Mouse (Mus musculus): ENCODE results near the gene Lama4.

The Lama4 gene

DNA sequence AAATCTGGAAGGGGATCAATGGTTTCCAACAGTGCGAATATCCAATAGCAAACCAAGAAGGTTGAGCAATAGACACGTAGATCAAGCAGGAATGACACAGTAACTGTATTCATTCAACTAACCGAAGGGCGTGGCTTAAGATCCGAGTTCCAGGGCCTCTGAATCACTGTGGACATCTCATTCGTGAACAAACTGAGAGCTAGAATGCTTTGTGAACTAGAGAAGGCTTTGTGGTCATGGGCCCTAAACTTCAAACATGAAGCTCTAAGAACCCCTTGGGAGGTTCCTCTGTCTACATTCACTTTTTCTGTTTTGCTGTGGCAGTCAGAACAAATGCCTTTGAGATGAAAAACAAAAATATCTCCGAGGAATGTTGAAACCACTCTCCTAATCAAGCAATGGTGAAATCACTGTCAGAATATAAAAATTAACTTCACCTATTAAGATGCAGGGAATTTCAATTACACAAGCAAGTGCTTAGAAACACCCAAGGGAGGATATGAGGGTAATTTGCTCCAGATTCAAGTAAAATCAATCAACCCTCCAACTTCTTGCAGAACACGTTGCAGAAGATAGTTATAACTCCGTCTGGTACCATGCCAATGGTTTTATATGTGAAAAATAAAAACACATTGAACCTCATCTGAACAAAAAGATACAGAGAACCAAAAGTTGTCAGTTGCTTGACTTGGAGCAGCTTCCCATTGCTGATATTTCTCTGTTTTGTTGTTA, 29.6 kb downstream of the Lama4 start:
- DNase-seq (ENCODE audit: low spot score in 2 of 2): no peak

DNA sequence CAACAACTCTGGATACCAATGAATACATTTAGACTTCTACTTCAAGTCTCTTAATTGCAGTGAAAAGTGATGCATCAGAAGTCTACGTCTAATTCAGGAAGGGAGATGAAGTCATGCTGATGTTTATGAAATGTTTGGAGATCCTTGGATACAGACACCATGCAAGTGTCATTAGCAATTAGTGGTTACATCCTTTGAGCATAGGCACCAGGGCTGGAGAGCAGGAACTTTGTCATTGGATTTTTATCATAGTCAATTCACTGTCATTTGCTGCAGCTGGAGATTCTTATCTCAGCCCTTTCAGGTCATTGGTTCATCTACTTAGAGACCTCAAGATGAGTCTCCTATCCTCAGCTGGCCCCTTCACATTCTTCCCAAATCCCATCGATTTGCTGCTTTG, 30.6 kb downstream of the Lama4 start:
- DNase-seq (ENCODE audit: low spot score in 2 of 2): no peak

DNA sequence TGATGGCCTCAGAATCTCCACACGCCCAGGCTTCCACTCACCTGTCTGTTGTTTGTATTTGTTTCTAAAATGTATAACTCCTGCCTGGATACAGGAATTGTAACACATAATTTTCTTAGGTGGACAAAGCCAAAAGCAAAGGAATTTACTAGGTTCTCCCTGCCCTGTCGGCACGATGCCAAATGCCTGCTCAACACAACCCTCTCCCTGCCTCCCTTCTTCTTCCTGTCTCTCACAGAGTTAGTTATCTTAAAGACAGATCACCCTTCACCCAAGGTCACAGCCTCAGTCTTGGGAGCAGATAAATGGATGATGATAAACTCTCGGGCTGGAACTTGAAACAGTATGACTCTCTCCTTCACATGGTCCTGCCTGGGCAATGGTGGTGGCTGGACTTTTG, 35.6 kb downstream of the Lama4 start:
- DNase-seq (ENCODE audit: low spot score in 2 of 2): no peak

DNA sequence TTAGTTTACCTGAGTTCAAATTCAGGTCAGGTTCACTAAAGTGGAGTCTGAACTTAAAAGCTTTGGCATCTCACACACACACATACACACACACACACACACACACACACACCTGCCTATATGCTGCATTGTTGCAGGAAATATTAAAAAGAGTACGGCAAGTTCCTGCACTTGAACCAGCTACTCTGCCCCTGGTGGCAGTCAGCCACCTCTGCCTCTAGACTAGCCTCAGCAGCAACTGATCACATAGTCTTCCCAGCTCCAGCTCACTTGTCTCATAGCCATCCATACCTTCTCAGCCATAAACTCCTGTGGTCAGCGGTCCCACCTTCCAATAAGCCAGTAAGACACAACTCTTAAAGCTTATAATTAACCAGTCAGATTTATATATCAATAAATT, 37.2 kb downstream of the Lama4 start:
- no peak for DNase-seq (ENCODE audit: low spot score in 2 of 2)

DNA sequence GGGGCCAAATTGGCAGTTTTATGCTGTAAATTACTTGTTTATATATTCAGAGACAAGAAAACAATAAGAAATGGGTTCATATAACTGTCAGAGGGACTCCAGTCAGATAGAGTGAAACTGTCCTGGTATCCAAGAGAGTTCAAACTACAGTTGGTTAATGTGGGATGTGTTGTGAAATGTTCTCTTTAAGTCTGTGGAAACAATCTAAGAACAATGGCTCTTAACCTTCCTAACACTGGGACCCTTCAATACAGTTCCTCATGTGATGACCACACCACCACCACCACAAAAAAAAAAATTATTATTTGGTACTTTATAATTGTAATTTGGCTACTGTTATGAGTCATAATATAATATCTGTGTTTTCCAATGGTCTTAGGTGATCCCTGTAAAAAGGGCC, 38.2 kb downstream of the Lama4 start:
- DNase-seq (ENCODE audit: low spot score in 2 of 2): no peak

DNA sequence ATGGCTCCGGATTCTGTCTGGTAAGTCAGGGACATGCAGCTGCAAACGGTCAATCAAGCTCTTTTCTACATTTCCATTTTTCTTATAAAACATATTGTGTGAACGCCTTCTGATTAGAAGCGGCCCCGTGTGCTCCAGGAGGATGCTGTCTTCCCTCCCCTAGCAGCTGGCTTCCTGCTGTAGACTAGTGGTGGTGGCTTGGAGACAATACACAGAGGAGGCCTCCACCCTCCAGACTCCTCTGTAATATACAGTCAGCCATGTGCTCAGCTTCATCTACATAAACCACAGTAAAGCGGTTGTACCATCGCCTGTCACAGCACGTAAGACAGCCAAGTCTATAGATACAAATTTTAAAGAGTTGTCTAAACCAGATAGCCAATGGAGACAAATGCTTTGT, 40.2 kb downstream of the Lama4 start:
- no peak for DNase-seq (ENCODE audit: low spot score in 2 of 2)

DNA sequence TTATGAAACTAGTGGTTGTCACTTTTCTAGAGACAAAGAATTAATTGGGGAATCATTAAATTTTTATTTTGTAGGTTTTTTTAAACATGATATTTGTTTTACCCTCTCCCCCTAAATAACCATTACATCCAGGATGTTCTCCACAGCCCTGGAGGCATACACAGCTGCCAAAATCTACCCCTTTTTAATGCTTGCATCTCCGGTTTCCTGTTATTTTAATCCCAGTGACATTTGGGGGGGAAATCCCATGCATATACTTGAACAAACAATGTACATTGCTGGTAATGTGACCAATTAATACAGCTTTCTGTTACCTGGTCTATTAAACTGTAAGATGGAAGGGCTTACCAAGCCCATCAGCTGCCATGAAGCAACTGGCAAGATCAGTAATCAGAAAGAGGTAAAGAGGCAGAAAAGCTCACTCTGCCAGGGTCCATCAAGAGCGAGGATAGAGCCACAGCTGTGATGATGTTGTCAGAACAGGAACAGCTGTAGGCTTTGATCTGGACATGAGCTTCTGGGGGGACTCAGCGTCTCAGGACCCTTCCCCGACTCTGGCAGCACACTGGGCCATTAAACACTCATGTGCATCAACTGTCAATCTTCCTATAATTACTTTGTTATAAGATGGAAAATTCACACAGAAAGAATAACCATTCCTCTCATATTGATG, 41.3 kb downstream of the Lama4 start:
- no peak for DNase-seq (ENCODE audit: low spot score in 2 of 2)

DNA sequence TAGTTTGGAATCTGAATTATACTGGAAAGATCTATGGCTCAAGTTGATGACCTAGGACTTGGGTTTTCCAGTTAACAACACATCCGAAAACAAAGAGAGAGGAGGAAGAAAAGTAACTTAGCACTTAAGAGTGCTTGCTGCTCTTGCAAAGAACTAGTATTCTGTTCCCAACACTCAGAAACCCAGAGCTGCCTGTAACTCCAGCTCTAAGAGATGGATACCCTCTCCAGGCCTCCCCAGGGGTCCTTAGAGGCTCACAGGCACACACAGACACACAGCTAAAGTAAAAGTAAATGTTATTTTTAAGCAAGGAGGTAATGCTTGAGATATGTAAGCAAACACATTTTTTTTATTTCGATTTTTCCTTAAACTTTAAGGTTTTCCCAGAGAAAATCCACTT, 49.5 kb downstream of the Lama4 start:
- no peak for DNase-seq (ENCODE audit: low spot score in 2 of 2)

DNA sequence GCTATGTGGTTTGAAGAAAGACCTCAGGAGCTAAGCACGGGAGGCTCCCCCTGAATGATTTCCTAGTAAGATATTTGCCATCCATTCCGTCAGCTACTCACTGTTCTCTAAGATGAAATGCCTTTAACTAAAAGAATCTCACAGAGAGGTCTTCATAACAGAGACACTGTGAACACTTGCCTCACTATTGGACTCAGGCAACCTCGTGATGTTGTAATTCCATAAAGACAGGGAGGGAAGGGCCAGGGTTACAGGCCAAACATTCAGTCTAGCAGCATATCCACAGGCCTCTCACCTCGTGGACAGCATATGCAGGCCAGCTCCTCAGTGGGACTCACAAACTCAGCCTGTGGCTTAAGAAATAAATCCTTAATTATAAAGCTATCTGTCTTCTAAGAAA, 52.7 kb downstream of the Lama4 start:
- DNase-seq (ENCODE audit: low spot score in 2 of 2): no peak

DNA sequence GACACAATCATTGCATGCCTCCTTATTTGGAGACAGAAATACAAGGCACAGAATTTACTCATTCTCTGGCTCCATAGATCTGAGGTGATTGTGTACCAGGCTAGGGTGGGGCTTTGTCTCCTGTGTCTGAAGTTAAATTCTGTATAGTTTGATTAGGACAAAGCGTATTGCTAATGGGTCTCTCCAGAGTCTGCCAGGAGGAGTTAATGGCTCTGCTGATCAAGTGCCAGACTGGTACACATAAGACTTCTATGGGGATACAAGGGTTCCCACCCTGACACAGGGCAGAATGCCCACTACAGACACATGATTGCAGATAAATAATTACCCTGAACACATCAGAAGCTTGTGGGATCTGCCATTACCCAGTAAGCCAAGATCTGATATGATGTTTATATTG, 53.3 kb downstream of the Lama4 start:
- DNase-seq (ENCODE audit: low spot score in 2 of 2): no peak

DNA sequence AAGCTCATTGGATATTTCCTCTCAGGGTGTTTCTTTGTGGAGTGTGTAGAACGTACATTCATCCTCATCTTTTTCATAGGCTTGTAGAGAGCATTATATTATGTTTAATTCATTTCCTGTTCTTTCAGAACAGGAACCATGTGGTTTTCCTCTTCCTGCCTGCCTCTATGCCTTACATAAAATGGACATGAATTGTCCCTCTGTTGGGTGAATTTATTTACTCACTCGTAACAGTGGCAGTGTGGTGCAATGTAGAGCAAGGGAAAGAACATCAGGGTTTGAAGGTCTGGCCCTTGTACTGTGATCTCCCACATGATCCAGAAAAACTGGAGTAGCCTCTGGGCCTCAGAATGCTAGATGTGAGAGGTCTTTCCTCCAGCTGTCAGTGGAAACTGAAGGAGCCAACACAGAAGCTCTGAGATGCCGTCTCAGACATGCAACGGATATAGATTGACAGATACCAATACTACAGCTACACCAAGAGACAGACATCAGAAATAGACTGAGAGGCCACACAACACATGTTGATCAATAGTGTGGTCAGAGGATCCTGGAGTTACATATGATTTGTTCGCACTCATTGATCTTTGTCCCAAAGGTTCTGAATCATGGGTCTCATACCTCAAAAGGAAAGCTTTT, 58.4 kb downstream of the Lama4 start:
- DNase-seq (ENCODE audit: low spot score in 2 of 2): no peak

DNA sequence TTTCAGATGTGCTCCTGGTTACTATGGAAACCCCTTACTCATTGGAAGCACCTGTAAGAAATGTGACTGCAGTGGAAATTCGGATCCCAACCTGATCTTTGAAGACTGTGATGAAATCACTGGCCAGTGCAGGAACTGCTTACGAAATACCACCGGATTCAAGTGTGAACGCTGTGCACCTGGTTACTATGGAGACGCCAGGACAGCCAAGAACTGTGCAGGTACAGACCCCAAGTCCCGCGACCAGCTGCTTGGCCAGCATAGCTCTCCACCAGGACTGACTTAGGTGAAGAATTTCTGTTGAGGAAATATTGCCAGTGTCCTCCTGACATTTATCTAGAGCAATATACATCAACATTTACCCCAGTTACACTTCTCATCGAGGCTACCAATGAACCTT, 61.2 kb downstream of the Lama4 start:
- DNase-seq (ENCODE audit: low spot score in 2 of 2): no peak

DNA sequence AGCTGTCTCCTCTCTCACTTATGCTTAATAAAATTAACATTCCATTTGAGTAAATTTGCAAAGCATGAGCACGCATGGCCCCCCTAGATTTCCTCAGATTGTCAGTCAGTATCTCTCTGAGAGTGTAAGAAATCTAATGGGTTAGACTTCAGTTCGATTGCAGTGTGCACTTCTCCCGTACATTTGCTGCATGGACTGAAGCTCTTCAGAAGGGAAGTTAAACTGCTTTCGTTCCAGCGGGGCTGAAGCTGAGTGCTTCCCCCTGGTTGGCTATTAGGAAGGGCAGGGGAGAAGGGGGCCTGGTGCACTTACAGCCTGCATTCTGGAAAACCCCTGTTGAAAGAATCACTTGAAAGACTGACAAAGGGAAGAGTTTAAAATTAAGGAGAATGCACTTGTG, 61.7 kb downstream of the Lama4 start:
- no peak for DNase-seq (ENCODE audit: low spot score in 2 of 2)

DNA sequence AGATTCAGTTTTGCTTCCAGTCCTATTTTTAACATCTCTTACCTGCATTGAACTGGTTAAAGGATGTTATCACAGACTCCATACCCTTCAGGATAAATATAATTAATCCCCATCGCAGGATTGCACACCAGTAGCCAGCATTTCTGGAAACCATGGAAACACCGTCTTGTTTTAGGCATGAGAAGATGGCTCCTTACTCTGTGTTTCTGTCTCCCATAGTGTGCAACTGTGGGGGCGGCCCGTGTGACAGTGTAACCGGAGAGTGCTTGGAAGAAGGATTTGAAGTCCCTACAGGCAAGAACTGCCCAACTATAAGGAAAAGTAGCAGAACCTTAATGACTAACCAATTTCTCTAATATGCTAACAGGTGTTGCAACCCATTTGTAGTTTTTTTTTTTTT, 63.1 kb downstream of the Lama4 start:
- DNase-seq (ENCODE audit: low spot score in 2 of 2): peak; percentile 62 to 75

DNA sequence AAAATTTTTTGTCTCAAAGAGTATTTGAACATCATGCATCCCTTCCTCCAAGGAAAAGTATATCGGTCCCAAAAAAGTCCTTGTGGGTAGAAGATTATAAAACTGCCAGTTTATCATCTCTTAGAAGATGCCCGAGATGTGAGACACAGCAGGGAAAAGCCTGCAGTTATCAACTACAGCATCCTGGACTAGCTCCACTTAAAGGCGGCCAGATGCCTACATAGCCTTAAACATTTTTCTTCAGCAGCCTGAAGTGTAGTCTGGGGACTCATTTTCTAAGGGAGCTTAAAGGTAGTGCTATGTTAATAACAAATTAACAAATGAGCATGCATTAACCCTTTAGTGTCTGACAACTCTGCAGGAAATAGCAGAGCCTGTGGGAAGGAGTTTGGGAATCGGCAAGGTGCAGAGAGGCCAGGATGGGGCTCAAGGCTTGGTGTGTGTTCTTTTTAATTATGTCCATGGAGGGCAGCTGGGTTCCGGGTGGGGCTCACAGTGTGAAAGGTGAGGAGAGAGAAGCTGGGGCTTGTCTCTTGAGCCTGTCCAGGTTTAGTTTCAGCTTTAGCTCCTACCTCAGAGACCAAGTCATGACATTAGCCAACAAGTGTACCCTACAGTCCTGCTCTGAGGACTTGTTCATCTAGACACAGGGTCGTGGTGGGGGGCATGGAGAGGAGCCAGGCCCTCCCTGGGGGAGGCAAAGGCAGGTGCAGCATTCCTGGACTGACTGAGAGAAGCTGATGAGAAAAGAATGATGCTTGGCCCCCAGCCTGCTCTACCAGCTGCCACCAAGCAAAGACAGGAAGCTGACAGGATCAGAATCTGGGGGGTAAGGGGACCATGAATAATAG, 64.2 kb downstream of the Lama4 start:
- DNase-seq (ENCODE audit: low spot score in 2 of 2): no peak

DNA sequence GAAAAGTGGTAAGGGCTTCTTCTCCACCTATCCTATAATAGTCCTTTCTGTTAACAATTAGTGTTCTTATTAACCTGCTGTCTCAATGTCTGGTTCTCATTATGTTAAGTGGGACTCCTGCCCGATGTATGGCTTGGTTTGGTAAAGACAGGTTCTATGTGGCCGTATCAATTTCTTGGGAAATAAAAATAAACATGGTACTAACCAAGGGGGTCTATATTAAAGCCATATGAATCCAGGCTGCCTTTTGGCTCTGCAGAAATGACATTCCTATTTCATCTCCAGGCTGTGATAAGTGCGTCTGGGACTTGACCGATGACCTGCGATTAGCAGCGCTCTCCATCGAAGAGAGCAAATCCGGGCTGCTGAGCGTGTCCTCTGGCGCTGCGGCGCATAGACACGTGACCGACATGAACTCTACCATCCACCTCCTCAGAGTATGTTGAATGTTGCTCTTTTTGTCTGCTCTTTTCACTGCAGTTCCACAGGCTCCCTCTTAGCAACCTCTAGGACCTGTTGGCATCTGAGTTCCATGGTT, 64.9 kb downstream of the Lama4 start:
- DNase-seq (ENCODE audit: low spot score in 2 of 2): no peak

DNA sequence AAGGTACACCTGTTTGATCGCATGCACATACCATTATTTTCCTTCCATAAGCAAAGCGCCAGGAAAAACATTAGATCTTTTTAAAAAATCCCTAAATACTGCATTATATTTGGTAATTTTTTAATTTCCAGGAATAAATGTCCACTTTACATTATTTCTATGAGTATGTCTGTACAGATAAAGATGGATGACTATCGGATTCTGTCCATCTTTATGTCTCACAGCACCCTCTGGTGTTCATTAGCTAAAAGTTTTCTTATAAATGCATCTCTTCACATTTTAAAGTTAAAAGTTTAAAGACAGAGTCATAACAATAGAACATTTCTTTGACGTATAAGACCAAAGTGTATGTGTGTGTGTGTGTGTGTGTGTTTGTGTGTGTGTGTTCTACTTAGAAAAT, 74.2 kb downstream of the Lama4 start:
- DNase-seq (ENCODE audit: low spot score in 2 of 2): no peak

DNA sequence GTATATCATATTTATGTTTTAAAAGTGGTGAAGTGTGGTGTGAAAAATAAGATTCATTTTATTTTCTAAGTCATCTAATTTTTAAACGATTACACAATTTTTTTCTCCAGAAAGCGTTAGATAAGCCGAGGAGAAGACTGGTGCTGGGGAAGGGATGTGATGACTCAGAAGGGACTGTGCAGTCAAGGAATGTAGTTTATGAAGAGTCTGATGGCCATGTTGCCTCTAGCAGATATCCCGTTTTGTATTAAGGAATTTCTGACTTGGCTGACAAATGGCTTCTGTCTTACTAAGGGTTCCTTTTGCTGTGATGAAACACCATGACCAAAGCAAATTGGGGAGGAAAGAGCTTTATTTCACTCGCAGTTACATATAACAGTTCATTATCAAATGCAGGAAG, 74.7 kb downstream of the Lama4 start:
- no peak for DNase-seq (ENCODE audit: low spot score in 2 of 2)

DNA sequence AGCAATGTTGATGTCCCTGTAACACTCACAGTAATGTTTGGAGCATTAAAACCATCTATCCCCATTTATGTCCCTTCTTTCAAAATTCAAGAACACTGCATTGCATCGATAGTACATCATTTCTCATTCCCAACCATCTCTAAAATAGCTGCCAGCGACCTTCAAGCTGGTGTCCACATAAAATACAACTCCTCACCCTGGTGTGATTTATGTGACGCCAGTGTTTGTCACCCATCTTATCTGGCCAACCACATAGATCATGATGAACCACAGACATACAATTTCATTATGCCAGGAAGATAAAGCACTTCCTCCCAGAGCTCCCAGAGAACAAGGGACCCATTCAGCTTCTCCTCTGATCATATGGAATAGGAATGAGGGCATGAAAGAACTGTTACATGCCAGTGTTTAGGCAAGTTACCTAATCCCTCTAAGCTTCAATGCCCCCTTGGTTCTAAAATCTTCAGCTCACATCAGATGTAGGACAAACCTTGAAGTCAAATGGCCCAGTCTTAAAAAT, 79.2 kb downstream of the Lama4 start:
- no peak for DNase-seq (ENCODE audit: low spot score in 2 of 2)

DNA sequence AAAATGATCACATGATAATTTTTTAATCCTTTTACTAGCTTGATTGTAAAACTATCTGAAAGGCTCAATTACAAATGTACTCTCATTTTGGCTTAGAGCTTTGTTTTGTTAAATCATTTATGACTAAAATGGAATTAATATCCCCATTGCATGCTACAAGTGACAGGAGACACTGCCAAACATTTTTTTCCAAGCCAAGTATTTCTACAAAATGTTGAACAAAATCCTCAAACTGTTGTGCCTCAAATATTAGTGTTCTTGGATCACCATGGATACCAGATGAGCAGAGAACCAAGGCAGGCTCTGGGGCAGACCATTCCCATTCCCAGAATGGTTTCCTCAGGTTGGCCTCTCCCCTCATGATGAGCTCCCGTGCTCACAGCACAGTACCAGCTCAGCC, 79.8 kb downstream of the Lama4 start:
- no peak for DNase-seq (ENCODE audit: low spot score in 2 of 2)

DNA sequence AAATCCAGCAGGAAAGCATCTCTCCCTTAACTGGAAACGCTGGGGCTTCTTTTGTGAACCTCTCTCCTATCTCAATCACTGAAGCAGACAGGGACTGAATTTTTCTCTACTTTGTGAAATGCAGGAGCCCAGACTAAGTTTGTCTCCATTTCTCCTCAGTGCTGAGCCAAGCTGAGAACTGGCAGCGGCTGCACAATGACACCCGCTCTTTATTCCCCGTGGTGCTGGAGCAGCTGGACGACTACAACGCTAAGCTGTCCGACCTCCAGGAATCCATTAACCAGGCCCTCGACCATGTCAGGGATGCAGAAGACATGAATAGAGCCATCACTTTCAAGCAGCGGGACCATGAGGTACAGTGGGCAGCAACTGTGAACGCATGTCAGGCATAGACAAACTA, 82.5 kb downstream of the Lama4 start:
- peak in 1 of 2 experiments; percentile 27 for DNase-seq (ENCODE audit: low spot score in 2 of 2)

Measured in right cerebral cortex, postnatal 10 days (tissue).